In the genomic region with DNA sequence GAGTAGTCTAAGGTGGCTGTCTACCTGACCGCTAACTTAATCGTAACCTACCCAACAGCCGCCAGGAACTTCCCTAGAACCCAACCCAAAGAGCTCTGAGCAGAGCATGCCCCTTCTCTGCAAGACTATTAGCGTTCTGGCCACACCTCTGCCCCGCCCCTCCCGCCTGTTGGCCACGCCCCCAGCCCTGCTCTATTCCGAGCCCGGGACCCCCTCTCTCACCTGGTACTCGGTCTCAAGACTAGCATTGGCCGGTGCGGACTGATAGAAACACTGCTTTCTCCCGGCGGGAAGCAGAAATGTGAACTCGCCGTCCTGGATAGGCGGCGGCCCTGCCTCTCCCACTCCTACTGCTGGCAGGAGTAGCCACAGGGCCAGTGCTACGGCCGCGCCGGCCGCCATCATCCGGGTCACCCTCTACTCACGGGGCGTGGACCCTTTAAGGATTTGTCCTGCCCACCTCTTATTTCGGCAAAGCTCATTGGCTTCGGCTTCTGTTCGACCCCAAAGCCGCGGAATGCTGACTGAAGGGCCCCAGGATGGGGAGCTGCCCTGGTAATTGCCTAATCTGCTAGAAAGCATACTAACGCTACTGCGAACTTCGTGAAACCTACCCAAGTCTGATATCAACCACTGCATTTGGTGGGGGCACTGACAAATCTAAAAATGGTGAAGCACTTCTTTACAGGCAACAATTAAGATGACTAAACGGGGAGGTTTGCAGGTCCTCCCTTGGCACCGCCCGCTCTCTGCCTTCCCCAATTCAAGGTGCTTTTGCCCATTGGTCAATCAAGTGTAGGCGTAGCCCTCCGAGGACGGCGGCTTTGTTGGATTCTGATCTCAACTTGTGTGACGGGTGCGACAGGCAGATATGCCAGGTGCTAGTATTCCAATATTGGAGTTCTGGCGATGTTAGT, we compare ENCODE assay signal across 8 mouse cellular contexts. TPM values are rescaled to one million over a fixed set of nuclear protein-coding genes. Genes with fewer than 3 reads are reported as not detected.
A peak's percentile ranks its signal among the peaks of the same experiment; 100 is the strongest.
DNase-seq lines count a peak whose midpoint lies in the region; ATAC-seq and TF ChIP-seq lines count a peak whose summit lies in the region.

Tmed1 (minus strand) TSS at position 481 of the 917 bp plus-strand sequence.

- no peak for TF ChIP-seq CTCF in bone marrow macrophage, adult 2 months (IDR thresholded peaks at IDR 0.05; ENCODE audit: low read depth, low read length)
- TF ChIP-seq CTCF in embryonic fibroblast, embryonic 13.5 days (IDR thresholded peaks at IDR 0.05; ENCODE audit: borderline replicate concordance, insufficient read depth, low read length) = no peak

- H3K9me3 ChIP-seq in kidney, embryonic 14.5 days (ENCODE audit: control insufficient read depth, low read length) = no peaks in the 10 kb centered on the region
- no peaks in the 10 kb centered on the region for H3K9me3 ChIP-seq in limb, embryonic 15.5 days

- H3K4me2 ChIP-seq in kidney, embryonic 14.5 days (replicated peaks; ENCODE audit: low read depth, low read length) = peak within 1 kb of the TSS; percentile 58
- H3K4me2 ChIP-seq in limb, embryonic 15.5 days = peak within 1 kb of the TSS; percentile 75

- no peak for TF ChIP-seq POLR2A in bone marrow macrophage, adult 2 months (IDR thresholded peaks at IDR 0.05; ENCODE audit: borderline replicate concordance, low read depth, low read length)
- TF ChIP-seq POLR2A in embryonic fibroblast, embryonic 13.5 days (IDR thresholded peaks at IDR 0.05; ENCODE audit: low read depth, low read length) = peak; percentile 80

- H3K4me1 ChIP-seq in bone marrow macrophage, adult 2 months (ENCODE audit: control insufficient read depth, insufficient read depth, low read length) = peaks cover 12% of the 10 kb centered on the region
- H3K4me1 ChIP-seq in embryonic fibroblast, embryonic 13.5 days (ENCODE audit: control insufficient read depth, insufficient read depth, low read length) = peaks cover 5% of the 10 kb centered on the region
- peaks cover 20% of the 10 kb centered on the region for H3K4me1 ChIP-seq in kidney, embryonic 14.5 days (ENCODE audit: control insufficient read depth, insufficient read depth, low read length)
- H3K4me1 ChIP-seq in limb, embryonic 15.5 days = peaks cover 21% of the 10 kb centered on the region

- H3K27ac ChIP-seq in bone marrow macrophage, adult 2 months (ENCODE audit: insufficient read depth, low read depth, low read length) = peak within 1 kb of the TSS; percentile 92
- H3K27ac ChIP-seq in embryonic fibroblast, embryonic 13.5 days (ENCODE audit: insufficient read depth, low read length) = peak within 1 kb of the TSS; percentile 96
- peak within 1 kb of the TSS; percentile 93 for H3K27ac ChIP-seq in kidney, embryonic 14.5 days (ENCODE audit: low read depth, low read length)
- peak within 1 kb of the TSS; percentile 96 for H3K27ac ChIP-seq in limb, embryonic 15.5 days

- 0% methylated on average over 44 of the region's 44 CpGs for WGBS in kidney, embryonic 14.5 days
- WGBS in limb, embryonic 15.5 days = under 1% methylated on average over 44 of the region's 44 CpGs

- peak; percentile 93 for ATAC-seq in kidney, embryonic 14.5 days (ENCODE audit: low FRiP score, low TSS enrichment)
- peak; percentile 96 for ATAC-seq in limb, embryonic 15.5 days (ENCODE audit: insufficient number of reproducible peaks, low FRiP score, low TSS enrichment, low read depth)

- H3K36me3 ChIP-seq in kidney, embryonic 14.5 days (ENCODE audit: control insufficient read depth, insufficient read depth, low read length) = peaks cover 37% of the 10 kb centered on the region
- peaks cover 40% of the 10 kb centered on the region for H3K36me3 ChIP-seq in limb, embryonic 15.5 days

- no peaks in the 10 kb centered on the region for H3K27me3 ChIP-seq in kidney, embryonic 14.5 days (ENCODE audit: control insufficient read depth, insufficient read depth, low read length)
- H3K27me3 ChIP-seq in limb, embryonic 15.5 days = no peaks in the 10 kb centered on the region

- peak; percentile 93 for DNase-seq in A20 (ENCODE audit: low read depth, low spot score)
- DNase-seq in heart, adult 9 months (ENCODE audit: low spot score in 2 of 2) = peak; percentile 99
- DNase-seq in monocyte, adult 2 months (ENCODE audit: low read depth in 1 of 2, low spot score in 2 of 2) = peak; percentile 79 to 86
- DNase-seq in spleen, postnatal 36 days (ENCODE audit: low spot score in 2 of 2) = peak; percentile 92 to 93

- H3K9ac ChIP-seq in kidney, embryonic 14.5 days (ENCODE audit: low read depth, low read length) = peak within 1 kb of the TSS; percentile 74
- H3K9ac ChIP-seq in limb, embryonic 15.5 days = peak within 1 kb of the TSS; percentile 72

- peak within 1 kb of the TSS; percentile 86 for H3K4me3 ChIP-seq in bone marrow macrophage, adult 2 months (ENCODE audit: insufficient read depth, low read length)
- peak within 1 kb of the TSS; percentile 58 for H3K4me3 ChIP-seq in embryonic fibroblast, embryonic 13.5 days (ENCODE audit: insufficient read depth, low read length)
- H3K4me3 ChIP-seq in kidney, embryonic 14.5 days (ENCODE audit: low read length) = peak within 1 kb of the TSS; percentile 72
- H3K4me3 ChIP-seq in limb, embryonic 15.5 days = peak within 1 kb of the TSS; percentile 82

RNA-seq across cellular contexts. Expression of gene Tmed1, which starts in this region (rescaled TPM):
- polyA plus RNA-seq in bone marrow macrophage, adult 2 months (2012; ENCODE audit: insufficient read depth, insufficient read length, missing spikeins) = 11.3 and 11.8 TPM in 2 replicates
- 29.6 and 32.1 TPM in 2 replicates for polyA plus RNA-seq in embryonic fibroblast, embryonic 13.5 days (2011; ENCODE audit: insufficient read length, low read depth, missing spikeins)
- polyA plus RNA-seq in kidney, embryonic 14.5 days (2014; fragmentation: Nextera tagmentation; extraction: Ambion mirVana) = 118 and 156 TPM in 2 replicates
- polyA plus RNA-seq in limb, embryonic 15.5 days (2015; fragmentation: Nextera tagmentation; extraction: Ambion mirVana) = 123 and 132 TPM in 2 replicates

Comparison
In these comparisons a context has a peak if more than half of its experiments do, and no peak if none do; other contexts are left out.
1. Peak in every context shown above with its lines: DNase-seq, ATAC-seq, H3K4me3 ChIP-seq and H3K27ac ChIP-seq.